Mouse (Mus musculus) adrenal gland (tissue): ENCODE measurements around the gene Galnt18.

ENCODE experiments used
- intact Hi-C: fragments of 180-260 bp; cut with DNase I; formaldehyde crosslinking; loops from one replicate; pipeline ENCODE4 v1.15.1; 2025

Gene Galnt18

DNA sequence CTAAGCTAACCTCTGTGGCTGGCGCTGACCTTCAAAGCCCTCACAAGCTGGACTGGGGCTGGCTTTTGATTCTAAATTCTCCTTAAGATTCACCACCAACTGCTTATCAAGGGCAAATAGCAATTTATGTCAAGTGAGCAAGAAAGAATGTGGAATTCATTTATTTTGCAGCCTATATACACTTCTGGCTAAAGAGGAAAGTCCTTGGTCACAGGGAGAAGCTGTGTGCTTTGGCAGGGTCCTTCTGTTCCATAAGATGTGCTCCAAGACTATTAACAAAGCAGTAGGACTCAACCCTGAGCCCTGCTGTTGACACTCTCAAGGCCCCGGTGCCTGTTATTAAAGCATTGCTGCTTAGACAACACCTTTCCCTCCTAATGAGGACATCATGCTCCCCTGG lies 7.4 kb downstream of the Galnt18 start:
- intact Hi-C loops, result no loop called here

DNA sequence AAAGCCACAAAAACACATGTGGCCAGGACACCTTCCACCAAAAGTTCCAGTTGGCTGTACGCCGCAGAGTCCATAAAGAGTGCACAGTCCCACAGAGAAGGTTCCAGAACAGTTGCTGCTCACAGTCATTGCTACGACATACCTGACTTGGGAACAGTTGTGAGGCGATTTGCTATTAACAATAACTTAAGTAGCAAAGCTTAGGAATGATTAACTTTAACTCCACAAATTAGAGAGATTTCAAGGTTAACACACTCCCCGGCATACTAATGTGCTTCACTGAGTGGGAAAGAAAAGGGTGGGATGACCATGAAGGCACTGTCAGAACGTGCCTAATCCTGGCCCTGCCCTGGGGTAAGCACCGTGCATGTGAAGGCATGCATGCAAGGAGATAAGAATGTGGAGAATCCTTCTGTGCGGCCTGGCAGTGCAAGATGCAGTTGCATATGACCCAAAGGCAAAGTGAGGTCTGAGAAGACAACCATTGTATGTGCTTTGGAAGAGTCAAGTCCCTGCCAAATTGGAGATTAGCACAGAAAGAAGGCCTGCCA lies 8.5 kb downstream of the Galnt18 start:
- intact Hi-C loops, result no loop called here

DNA sequence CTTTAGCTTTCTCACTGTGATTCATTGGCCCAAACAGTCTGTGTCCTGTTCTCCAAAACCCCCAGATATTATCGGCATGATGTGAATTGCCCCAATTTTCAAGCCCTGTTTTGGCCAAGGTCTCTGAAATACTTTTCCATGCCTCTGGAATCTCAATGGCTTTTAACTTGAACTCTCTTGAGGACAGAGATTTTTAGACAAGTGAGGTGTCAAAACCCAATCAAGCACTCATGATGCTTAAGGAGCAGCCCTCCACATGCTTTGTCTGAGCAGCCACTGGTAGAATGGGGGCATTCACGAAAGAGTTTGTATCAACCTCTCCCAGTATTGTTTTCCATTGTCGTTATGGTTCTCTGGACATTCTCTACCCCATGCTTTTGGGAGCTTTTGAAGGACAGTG lies 9.2 kb downstream of the Galnt18 start:
- intact Hi-C loops, result no loop called here

DNA sequence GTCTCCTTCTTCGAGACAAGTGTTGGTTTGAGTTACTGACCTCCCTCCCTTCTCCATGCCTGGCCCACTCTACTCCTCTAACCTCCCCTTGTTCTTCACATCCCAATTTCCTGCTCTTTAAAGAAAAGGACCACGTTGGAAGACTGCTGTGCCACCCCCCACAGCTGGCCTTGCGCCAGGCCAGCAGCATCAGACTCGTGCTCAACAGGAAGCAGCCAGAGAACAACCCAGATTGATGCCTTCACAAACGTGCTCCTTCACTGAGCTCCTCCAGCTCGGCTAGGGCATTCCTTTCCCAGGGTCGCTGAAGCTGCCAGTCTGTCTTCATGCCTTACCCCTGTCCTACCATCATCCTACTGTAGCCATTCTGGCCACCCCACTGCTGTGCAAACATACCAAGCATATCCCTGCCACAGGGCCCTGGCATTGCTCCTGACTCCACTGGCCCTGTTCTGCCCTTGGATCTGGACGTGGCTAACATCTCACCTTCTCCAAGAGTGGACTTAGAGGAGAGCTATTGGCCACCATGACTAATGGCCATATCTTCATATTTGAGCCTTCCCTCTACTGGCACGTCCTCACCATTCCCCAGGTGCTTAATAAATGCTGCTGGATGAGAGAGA lies 13.5 kb downstream of the Galnt18 start:
- intact Hi-C loops, result no loop called here

DNA sequence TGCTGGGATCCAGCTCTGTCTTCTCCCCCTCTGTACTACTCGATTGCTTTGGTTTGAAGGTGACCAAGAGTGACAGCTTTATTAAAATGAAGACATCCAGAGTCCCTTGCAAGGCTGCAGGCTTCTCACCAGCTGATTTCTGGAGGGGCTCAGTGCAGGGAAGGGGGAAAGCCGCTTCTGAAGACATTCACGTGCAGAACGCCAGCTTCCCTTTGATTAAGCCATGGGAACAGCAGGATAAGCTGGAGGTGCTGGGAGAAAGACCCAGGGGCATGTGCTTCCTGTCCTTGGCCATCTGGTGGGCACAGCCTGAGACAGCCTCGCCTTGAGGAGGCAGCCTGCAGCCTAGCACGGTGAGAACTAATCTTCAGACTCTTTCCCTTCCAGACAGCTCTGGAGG lies 17.0 kb downstream of the Galnt18 start:
- intact Hi-C loops, result no loop called here

DNA sequence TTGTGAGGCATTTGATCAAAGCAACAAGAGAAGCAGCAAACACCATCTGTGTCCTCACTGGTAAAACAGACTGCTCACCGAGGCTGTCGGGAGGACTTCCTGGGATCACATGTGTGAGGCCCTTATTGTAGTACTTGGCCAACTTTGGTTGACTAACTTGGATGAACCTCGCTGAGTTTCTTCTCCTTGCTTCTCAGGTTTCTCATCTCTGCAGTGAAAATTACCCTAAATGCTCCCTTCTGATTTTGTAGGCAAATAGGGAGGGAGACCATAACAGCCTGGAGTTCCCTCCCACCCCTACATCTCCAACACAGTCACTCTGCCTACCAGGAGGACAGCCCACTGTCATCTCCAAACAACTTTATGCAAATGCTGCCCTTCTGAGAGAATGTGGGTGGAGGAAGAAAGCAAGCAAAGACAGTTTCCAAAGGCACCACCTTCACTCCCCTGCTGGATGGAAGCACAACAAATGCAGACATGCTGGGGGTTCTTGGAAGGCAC lies 31.2 kb downstream of the Galnt18 start:
- intact Hi-C loops, result no loop called here

DNA sequence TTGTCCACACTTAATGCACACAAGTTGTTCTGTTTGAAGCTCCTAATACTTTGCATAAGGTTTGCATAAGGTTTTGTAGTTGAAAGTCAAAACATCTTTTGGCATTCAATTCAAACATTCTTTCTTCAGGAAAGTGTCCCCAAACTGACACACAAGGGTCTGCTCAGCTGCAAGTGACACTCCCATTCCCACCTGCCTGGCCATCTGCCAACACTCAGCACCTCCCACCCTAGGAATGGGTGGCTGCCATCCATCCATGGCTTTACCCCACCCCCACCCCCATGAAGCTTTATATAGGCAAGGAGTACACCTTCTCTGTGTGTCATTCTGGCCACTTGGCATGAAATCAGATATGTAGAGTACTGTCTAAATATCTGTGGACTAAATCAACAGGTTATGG lies 35.0 kb downstream of the Galnt18 start:
- intact Hi-C loops, result no loop called here

DNA sequence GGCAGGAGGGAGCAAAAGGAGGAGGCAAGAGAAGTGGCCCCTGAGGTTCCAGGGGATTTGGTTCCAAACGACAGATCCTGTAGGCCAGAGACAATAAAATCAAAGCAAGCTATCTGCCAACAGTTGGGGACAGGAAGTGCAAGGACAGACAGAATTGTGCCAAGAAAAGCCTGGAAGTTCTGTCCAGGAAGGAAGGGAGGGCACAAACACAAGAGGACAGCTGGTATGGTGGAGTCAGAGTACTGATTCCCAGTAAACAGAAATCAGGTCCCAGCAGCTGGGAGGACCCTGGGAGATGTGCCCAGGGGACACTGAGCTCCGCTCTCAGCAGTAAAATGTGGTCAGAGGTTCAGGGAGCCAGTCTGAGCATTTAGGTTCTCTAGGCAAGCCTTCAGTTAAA lies 38.2 kb downstream of the Galnt18 start:
- intact Hi-C loops, result no loop called here

DNA sequence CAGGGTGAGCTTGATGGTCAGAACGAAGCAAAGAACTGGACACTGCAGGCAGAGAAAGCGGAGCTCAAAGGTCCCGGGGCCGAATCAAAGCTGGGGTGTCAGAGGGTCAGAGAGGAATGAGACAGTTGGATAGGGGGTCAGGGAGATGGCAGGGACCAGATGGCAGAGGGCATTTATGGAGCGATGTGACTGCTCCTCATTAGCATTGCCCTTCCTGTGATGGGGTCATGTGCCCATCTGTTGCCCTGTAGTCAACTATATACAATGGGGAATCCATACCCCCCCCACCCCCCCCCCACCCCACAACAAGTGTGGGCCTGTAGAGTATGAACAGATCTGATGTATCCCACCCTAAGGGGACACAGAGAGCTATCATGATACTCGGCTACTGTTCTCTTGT lies 39.7 kb downstream of the Galnt18 start:
- intact Hi-C loops, result no loop called here

DNA sequence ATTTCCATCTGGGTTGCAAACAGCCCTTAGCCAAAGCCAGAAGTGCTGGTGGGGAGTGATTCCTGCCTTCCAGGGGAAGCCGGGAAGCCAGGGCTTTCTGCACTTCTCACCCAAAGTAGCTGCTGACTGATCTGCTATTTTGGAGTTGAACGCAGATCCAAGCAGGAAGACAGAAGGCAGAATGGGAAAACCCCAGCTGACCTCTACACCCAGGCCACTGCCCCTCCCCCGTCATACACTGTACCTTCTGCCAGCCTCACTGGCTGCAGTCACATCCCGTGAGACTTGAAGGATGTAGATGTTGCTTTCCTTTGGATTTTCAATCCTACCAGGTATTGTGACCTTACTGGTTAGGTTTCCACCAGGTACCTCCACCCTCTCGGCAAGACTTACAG lies 40.4 kb downstream of the Galnt18 start:
- intact Hi-C loops, result no loop called here

DNA sequence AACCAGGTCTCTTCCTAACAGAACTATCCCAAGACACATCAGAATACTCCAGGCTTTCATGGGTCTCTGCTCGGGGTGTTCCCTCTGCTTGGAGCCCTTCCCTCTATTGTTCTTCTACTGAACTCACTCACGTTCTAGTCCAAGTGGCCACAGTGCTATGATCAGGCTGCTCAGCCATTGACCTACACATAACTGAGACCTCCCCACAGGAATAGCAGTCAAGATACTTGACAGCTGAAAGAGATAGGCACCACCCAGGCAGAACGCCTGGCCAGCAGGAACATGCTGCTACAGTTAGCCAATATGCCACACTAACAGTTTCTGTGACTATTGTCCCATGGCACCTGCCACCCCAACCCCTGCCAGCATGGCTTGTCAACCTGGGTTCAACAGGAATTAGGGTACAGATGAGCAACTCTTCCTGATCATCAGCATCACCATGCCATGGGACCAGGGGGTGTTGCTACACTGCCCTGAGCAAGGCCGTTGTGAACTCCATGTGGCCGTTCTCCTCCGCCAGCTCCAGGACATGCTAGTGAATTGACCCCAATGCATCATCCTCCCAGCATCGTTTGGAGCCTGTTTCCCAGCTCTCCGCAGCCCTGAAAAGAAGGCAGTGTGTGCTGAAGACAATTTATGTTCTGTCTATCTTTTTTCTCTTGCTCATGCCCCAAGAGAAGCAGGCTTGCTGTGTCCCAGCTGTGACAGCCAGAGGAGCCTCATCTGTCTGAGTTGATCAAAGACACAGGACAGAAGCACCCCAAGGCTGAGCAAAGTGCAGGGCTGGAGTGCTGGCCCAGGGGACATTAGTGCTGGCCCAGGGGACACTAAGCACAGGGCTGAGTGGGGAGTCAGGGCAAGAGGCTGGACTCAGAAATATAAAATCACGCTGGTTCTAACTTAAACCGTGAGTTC lies 41.1 kb downstream of the Galnt18 start:
- intact Hi-C loops, result no loop called here

DNA sequence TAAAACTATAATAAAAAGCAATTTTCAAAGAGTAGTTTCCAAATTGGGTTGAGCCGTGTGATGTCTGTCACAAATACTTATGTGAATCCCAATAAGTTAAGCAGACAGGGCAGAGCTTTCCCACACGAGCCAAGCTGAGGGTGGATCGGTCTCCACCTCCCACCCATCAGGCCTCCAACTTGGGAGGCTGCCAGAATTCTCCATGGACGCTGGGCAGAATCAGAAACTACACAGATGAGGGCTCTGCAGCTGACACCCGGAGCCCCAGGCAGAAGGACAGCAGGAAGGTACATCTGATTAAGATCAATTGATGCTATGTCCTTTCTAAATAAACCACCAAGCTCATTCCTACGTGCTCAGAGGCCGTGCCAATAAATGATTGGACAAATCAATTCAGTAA lies 42.4 kb downstream of the Galnt18 start:
- intact Hi-C loops, result no loop called here

DNA sequence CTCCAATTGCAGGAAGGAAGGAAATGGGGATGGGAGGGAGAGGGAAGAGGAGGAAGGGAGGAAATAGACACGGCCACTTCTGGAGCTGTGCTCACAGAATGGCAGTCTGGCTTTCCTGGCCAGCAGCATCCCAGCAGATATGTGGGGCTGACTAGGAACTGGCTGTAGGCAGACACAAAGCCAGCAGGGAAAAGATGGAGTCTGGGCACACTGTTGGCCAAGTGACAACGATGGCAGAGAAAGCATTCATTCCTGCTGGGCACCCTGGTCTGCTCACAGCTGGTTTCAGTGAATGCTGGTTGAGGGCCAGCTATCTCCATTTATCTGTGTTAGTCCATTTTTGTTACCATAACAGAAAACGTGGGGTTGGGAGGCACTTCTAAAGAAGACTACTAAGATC lies 43.4 kb downstream of the Galnt18 start:
- intact Hi-C loops, result no loop called here

DNA sequence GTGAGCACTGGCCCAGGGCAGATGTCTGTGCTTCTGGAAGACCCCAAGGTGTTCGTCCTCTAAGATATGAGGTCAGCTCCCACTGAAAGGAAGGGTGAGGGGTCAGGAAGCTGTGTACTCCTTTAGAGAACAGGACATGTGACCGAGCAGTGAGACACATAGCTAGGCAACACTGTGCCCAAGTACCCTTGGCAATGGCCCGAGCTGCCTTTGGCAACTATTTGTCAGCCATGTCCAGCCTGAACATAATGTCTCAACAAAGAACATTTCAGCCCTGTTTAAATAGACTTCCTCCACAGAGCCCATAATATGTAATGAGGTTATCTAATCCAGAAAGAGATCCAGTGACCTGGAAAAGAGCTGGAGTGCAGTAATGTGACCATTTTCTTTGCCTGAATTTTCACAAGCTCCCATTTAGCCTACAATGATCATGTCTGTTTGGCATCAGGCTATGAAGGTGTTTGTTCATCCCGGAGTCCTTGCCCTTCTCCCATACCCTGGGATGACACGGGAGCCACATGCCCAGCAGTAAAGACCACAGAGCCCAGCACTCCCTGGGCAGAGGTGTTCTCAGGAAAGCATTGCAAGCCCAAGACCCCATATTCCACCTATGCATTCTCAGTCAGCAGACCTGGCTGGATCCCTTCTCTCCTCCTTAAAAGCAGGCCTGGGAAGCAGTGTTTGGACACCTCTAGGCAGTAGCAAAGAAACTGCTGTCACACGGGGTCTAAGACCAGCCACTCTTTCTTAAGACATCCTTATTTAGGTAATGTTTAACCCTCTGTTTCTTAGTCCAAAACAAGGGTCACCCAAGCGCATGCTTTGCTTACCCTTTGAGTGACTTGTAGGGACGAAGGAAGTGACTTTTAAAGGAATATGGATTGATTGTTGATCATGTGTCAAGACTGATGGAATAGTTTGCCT lies 49.2 kb downstream of the Galnt18 start:
- intact Hi-C loops, result no loop called here

DNA sequence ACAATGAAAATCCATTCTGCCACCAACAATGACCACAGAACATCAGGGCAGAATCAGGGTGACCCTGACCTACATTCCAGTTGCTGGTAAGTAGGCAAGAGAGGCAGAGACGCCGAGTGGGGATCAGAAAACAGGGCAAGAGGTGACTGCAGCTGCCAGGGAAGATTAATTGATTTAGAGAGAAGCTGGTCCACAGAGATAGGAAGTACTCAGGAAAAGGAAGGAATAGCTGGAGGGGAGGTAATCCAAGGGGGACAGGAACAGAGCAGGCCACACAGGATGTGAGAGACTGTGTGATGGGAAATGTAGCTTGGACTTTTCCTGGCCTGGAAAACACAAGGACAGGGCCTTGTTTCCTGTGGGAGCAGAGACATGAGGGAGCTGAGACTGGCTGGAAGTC lies 52.8 kb downstream of the Galnt18 start:
- intact Hi-C loops, result no loop called here

DNA sequence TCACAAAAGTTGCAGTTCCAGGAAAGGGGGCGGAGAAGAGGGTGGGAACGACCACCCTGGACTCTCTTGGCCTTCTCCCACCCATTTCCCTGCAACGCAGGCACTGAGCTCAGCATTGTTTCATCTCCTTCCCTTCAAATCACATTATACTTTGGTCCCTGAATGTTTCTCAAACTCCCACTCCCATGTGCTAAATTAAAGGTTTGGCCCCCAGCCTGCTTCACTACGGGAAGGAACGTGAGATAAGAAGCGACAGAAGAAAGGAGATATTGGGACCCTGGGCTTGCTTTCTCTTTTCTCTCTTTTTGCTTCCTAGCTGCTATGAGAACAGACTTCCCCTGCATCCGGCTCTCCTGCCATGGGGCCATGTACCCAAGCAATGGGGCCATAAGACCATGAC lies 55.0 kb downstream of the Galnt18 start:
- intact Hi-C loops, result no loop called here

DNA sequence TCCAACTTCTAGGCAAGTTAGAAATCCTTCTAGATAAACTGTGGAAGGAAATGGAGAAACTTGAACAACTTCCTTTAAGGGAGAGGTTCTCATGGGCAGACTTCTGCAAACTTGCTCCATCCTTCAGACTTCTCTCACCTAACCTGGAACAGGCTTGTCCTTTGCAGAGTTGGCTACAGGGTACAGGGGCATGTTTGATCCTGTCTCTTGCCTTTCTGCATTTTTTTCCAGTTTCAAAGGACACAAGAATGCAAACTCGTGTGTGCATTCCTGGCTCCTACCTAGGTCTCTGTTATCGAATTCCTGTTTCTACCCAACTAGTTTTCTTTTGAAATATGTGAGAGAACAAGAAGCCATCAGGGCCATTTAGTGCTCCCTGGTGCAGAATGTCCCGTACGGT lies 55.8 kb downstream of the Galnt18 start:
- intact Hi-C loops, result no loop called here

DNA sequence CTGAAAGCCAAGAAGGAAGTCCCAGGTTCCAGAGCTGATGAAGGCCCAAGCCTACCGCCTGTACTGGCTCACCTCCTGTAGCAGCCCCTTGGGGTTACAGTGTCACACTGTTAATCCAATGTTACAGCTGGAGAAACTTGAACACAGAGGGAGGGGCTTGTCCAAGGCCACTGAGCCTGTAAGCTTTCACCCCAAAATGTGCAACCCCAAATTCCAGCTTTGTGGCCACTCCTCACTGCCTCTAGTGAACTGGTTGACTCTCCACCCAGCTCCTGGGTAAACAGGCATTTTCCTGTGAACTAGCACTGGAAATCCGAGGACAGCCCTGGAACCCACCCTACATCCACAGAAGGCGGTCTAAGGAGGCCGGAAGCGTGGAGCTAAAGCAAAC lies 58.5 kb downstream of the Galnt18 start:
- intact Hi-C loops, result no loop called here

DNA sequence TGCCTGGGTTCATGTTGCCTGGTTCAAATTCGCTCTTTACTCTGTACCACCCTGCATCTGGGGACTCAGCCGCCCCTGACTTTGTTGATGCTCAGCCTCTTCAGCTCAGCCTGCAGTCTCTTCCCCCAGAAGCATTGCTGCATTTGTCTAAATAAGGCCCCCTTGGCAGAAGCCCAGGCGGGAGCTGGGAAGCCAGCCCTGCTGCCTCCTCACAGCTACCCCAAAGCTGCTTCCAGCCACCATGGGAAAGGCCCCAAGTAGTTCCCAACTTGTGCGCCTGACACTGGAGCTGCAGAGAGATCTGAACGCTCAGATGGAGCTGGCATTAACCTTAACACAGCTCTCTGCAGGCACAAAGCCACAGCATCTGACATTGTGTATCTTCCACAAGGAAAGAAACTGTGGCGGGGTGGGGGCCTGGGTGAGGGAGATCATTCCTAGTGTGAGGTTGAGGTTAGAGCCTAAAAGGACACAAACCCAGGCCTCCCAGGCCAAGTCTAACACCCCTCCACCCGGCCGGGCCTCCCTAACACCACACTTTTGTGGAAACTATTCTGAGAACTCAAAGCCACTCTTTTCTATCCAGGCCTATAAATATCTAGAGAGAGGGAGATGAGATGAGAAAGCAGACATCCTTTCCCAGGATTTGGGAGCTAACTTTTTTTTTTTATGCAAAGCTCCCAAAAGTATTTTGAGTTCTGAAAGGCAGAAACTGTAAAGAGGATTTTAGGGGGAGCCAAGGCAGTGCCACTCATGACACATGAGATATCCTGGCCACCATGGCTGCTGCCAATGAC lies 59.1 kb downstream of the Galnt18 start:
- intact Hi-C loops, result no loop called here

DNA sequence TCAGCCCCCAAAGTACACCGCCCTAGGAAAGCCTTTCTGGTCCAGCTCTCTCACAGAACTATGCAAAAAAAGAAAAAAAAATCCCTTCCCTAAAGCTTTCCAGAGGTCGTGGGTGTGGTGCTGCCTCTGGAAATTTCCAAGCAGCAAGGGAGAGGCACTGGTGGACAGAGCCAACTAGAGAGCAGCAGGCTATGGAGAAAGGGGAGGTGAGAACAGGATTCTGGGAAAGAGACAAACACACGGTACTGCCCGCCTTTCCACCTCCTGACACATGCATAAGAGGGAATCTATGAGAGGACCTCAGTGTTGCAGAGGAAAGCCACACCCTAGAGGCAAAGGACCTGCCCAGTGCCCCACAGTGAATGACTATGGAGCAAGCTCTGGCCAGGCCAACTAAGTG lies 60.9 kb downstream of the Galnt18 start:
- intact Hi-C loops, result no loop called here
